Mouse (Mus musculus): Measurements from ENCODE around the gene Rab11b. TPM values are rescaled to one million over a fixed set of nuclear protein-coding genes. Genes with fewer than 3 reads are reported as not detected.

The Rab11b gene
- polyA plus RNA-seq, 1 experiment from 2014 or later, result 469 TPM

GRCm38 (mm10) chr17:33729215-33729614 is 31.1 kb downstream of the Rab11b start:
- no peaks in the 10 kb centered on the region for H3K4me1 ChIP-seq (replicated peaks; ENCODE audit: control insufficient read depth, insufficient read depth, low read length)
- H3K4me3 ChIP-seq (replicated peaks; ENCODE audit: low read length), result no peak overlapping the region
- H3K4me2 ChIP-seq (ENCODE audit: low read length), result no peak overlapping the region
- H3K9me3 ChIP-seq (ENCODE audit: control insufficient read depth, low read length), result no peaks in the 10 kb centered on the region
- WGBS, result 63% methylated on average over 2 of the region's 2 CpGs
- no peak for ATAC-seq
- H3K27ac ChIP-seq (ENCODE audit: low read length), result no peak overlapping the region
- no peaks in the 10 kb centered on the region for H3K36me3 ChIP-seq (ENCODE audit: control insufficient read depth, insufficient read depth)
- H3K27me3 ChIP-seq (replicated peaks; ENCODE audit: control insufficient read depth, insufficient read depth, low read length), result no peaks in the 10 kb centered on the region
- no peak overlapping the region for H3K9ac ChIP-seq (replicated peaks; ENCODE audit: low read depth, low read length)

DNA sequence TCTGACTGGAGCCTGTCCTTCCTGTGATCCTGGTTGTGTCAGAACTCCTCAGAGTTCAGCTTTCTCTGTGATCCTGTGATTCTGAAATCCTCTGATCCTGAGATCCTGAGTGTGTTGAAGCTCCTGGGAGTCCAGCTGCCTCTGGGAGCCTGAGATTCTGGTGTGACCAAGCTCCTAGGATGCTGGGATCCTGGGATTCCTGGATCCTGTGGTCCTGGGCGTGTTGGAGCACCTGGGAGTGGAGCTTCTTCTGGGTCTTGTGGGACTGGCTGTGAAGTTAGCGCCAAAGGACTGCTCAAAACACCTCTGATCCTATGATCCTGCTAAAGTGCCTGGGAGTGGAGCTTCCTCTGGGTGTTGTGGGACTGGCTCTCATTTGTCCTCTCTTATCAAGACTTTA is 31.9 kb downstream of the Rab11b start:
- no peak for ATAC-seq
- H3K27me3 ChIP-seq (replicated peaks; ENCODE audit: control insufficient read depth, insufficient read depth, low read length), result no peaks in the 10 kb centered on the region
- WGBS, result 69% methylated on average over 2 of the region's 2 CpGs
- no peaks in the 10 kb centered on the region for H3K36me3 ChIP-seq (ENCODE audit: control insufficient read depth, insufficient read depth)
- H3K4me2 ChIP-seq (ENCODE audit: low read length), result no peak overlapping the region
- H3K4me3 ChIP-seq (replicated peaks; ENCODE audit: low read length), result no peak overlapping the region
- no peak overlapping the region for H3K27ac ChIP-seq (ENCODE audit: low read length)
- no peak overlapping the region for H3K9ac ChIP-seq (replicated peaks; ENCODE audit: low read depth, low read length)
- no peaks in the 10 kb centered on the region for H3K9me3 ChIP-seq (ENCODE audit: control insufficient read depth, low read length)
- H3K4me1 ChIP-seq (replicated peaks; ENCODE audit: control insufficient read depth, insufficient read depth, low read length), result no peaks in the 10 kb centered on the region

DNA sequence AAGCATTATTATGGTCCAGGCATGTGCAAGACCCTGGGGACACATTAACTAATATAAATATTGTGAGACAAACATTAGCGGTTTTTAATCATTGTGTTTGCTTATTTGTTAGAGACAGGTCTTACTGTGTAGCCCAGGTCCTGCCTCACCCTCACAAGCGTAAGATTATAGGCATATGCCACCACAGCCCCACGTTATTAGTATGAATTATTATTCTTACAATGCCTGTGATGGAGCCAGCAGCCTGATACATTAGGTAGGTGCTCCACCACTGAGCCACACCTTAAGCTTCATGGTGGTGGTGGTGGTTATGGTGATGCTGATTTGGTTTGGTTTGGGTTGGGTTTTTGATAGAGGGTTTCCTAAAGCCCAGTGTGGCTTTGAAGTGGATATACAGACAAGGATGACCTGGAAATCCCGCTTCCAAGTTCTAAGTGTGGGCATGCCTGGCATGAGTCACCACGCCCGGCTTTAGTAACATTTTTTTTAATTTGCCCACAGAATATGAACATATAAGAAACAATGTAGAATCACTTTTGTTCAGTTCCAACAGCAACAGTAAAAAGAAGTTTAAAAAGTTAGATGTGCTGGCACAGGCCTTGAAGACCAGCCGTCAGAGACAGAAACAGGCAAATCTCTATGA is 40.5 kb downstream of the Rab11b start:
- Histone ChIP-seq H3K27me3 (replicated peaks; ENCODE audit: control insufficient read depth, insufficient read depth, low read length) (no peaks in the 10 kb centered on the region), H3K27ac (ENCODE audit: low read length) (no peak overlapping the region), H3K4me1 (replicated peaks; ENCODE audit: control insufficient read depth, insufficient read depth, low read length) (peaks cover 4% of the 10 kb centered on the region), H3K9me3 (ENCODE audit: control insufficient read depth, low read length) (no peaks in the 10 kb centered on the region), H3K36me3 (ENCODE audit: control insufficient read depth, insufficient read depth) (no peaks in the 10 kb centered on the region), H3K9ac (replicated peaks; ENCODE audit: low read depth, low read length) (no peak overlapping the region), H3K4me2 (ENCODE audit: low read length) (no peak overlapping the region), H3K4me3 (replicated peaks; ENCODE audit: low read length) (no peak overlapping the region)
- ATAC-seq, result no peak
- 93% methylated on average over 7 of the region's 7 CpGs for WGBS

GRCm38 (mm10) chr17:33718944-33719725 is 41.2 kb downstream of the Rab11b start:
- peaks cover 4% of the 10 kb centered on the region for H3K4me1 ChIP-seq (replicated peaks; ENCODE audit: control insufficient read depth, insufficient read depth, low read length)
- no peaks in the 10 kb centered on the region for H3K9me3 ChIP-seq (ENCODE audit: control insufficient read depth, low read length)
- peak overlapping the region; percentile 84 for H3K4me2 ChIP-seq (ENCODE audit: low read length)
- no peak overlapping the region for H3K9ac ChIP-seq (replicated peaks; ENCODE audit: low read depth, low read length)
- H3K27me3 ChIP-seq (replicated peaks; ENCODE audit: control insufficient read depth, insufficient read depth, low read length), result no peaks in the 10 kb centered on the region
- H3K36me3 ChIP-seq (ENCODE audit: control insufficient read depth, insufficient read depth), result no peaks in the 10 kb centered on the region
- 45% methylated on average over 10 of the region's 10 CpGs for WGBS
- peak overlapping the region; percentile 89 for H3K4me3 ChIP-seq (replicated peaks; ENCODE audit: low read length)
- peak; percentile 13; the same call in 1 of the 2 replicates for ATAC-seq
- H3K27ac ChIP-seq (ENCODE audit: low read length), result no peak overlapping the region

GRCm38 (mm10) chr17:33718384-33718881 is 41.9 kb downstream of the Rab11b start, which contains the start of gene March2:
Gene March2 (minus strand): TSS chr17:33718670.
- Histone ChIP-seq H3K36me3 (ENCODE audit: control insufficient read depth, insufficient read depth) (no peaks in the 10 kb centered on the region), H3K27me3 (replicated peaks; ENCODE audit: control insufficient read depth, insufficient read depth, low read length) (no peaks in the 10 kb centered on the region), H3K9me3 (ENCODE audit: control insufficient read depth, low read length) (no peaks in the 10 kb centered on the region), H3K4me2 (ENCODE audit: low read length) (peak within 1 kb of the TSS; percentile 84), H3K9ac (replicated peaks; ENCODE audit: low read depth, low read length) (peak within 1 kb of the TSS; percentile 80), H3K4me3 (replicated peaks; ENCODE audit: low read length) (peak within 1 kb of the TSS; percentile 89), H3K27ac (ENCODE audit: low read length) (no peak within 1 kb of the TSS), H3K4me1 (replicated peaks; ENCODE audit: control insufficient read depth, insufficient read depth, low read length) (peaks cover 4% of the 10 kb centered on the region)
- ATAC-seq, result peak; percentile 100
- under 1% methylated on average over 45 of the region's 46 CpGs for WGBS

DNA sequence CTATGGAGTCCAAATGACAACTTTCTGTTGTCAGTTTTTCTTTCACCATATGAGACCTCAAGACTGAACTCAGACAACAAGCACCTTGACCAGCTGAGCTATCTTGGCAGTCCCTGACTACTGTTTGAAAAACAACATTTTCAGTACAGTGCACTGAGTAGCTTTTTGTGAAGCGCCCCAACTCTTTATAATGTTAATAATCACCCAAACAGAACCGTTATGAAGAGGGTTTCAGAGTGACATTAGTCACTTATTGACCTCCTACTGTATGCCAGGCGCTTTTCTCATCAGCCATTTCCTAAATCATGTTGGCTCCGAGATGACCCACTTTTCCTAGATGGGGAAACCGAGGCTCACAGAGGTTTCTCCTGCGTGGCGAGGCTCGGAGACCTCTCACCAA is 42.3 kb downstream of the Rab11b start:
- peaks cover 4% of the 10 kb centered on the region for H3K4me1 ChIP-seq (replicated peaks; ENCODE audit: control insufficient read depth, insufficient read depth, low read length)
- no peak overlapping the region for H3K27ac ChIP-seq (ENCODE audit: low read length)
- peak overlapping the region; percentile 89 for H3K4me3 ChIP-seq (replicated peaks; ENCODE audit: low read length)
- H3K9me3 ChIP-seq (ENCODE audit: control insufficient read depth, low read length), result no peaks in the 10 kb centered on the region
- H3K36me3 ChIP-seq (ENCODE audit: control insufficient read depth, insufficient read depth), result no peaks in the 10 kb centered on the region
- peak overlapping the region; percentile 84 for H3K4me2 ChIP-seq (ENCODE audit: low read length)
- no peak for ATAC-seq
- H3K9ac ChIP-seq (replicated peaks; ENCODE audit: low read depth, low read length), result peak overlapping the region; percentile 80
- no peaks in the 10 kb centered on the region for H3K27me3 ChIP-seq (replicated peaks; ENCODE audit: control insufficient read depth, insufficient read depth, low read length)
- 8% methylated on average over 8 of the region's 8 CpGs for WGBS

DNA sequence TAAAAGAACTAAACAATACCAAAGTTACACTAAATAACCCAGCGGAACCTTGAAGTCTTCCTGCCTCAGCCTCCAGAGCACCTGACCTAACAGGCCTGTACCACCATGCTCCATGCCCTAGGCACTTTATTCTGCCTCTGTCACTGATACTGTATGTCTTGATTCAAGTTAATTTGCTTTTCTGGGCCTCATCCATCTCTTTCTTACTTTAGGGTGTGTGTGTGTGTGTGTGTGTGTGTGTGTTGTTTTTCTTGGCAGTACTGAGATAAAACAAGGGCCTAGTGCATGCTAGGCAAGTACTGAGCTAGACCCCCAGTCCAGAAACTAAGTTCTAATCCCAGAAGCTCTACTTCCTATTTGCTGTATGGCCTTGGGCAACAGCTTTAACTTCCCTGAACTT is 43.1 kb downstream of the Rab11b start:
- Histone ChIP-seq H3K27me3 (replicated peaks; ENCODE audit: control insufficient read depth, insufficient read depth, low read length) (no peaks in the 10 kb centered on the region), H3K9ac (replicated peaks; ENCODE audit: low read depth, low read length) (no peak overlapping the region)
- no peak for ATAC-seq

GRCm38 (mm10) chr17:33714779-33715178 is 45.6 kb downstream of the Rab11b start:
- Histone ChIP-seq H3K4me1 (replicated peaks; ENCODE audit: control insufficient read depth, insufficient read depth, low read length) (peaks cover 4% of the 10 kb centered on the region), H3K27ac (ENCODE audit: low read length) (no peak overlapping the region), H3K27me3 (replicated peaks; ENCODE audit: control insufficient read depth, insufficient read depth, low read length) (no peaks in the 10 kb centered on the region), H3K36me3 (ENCODE audit: control insufficient read depth, insufficient read depth) (no peaks in the 10 kb centered on the region), H3K9ac (replicated peaks; ENCODE audit: low read depth, low read length) (no peak overlapping the region), H3K4me3 (replicated peaks; ENCODE audit: low read length) (no peak overlapping the region), H3K9me3 (ENCODE audit: control insufficient read depth, low read length) (no peaks in the 10 kb centered on the region), H3K4me2 (ENCODE audit: low read length) (no peak overlapping the region)
- no peak for ATAC-seq
- 96% methylated on average over 1 of the region's 1 CpGs for WGBS

More for the DNA sequence above, 43.1 kb downstream of the Rab11b start:
- no peak overlapping the region for H3K4me2 ChIP-seq (ENCODE audit: low read length)
- 96% methylated on average over 1 of the region's 1 CpGs for WGBS
- H3K4me3 ChIP-seq (replicated peaks; ENCODE audit: low read length), result no peak overlapping the region
- H3K27ac ChIP-seq (ENCODE audit: low read length), result no peak overlapping the region
- no peaks in the 10 kb centered on the region for H3K9me3 ChIP-seq (ENCODE audit: control insufficient read depth, low read length)
- H3K36me3 ChIP-seq (ENCODE audit: control insufficient read depth, insufficient read depth), result no peaks in the 10 kb centered on the region
- peaks cover 4% of the 10 kb centered on the region for H3K4me1 ChIP-seq (replicated peaks; ENCODE audit: control insufficient read depth, insufficient read depth, low read length)

DNA sequence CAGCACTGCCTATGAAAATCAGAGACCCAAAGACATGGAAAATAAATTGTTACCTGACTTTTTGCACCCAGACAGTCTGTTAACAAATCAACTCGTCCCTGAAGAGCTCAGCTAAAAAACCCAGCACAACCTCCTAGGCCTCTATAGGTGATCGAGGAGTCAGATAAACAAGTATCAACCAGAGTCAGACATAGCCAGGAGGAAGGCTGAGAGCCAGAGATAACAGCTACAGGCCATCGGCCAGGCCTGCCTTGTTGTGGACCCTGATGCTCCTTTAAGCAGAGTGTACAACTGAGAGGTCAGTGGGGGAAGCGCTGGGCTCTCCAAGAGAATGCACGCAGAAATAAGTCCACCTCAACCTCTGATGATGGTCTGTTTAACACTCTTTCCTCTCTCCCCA is 47.1 kb downstream of the Rab11b start:
- ATAC-seq, result no peak
- no peak overlapping the region for H3K27ac ChIP-seq (ENCODE audit: low read length)
- H3K36me3 ChIP-seq (ENCODE audit: control insufficient read depth, insufficient read depth), result peaks cover 4% of the 10 kb centered on the region; the same call in 1 of the 2 replicates
- no peaks in the 10 kb centered on the region for H3K9me3 ChIP-seq (ENCODE audit: control insufficient read depth, low read length)
- H3K4me3 ChIP-seq (replicated peaks; ENCODE audit: low read length), result no peak overlapping the region
- no peak overlapping the region for H3K9ac ChIP-seq (replicated peaks; ENCODE audit: low read depth, low read length)
- H3K4me1 ChIP-seq (replicated peaks; ENCODE audit: control insufficient read depth, insufficient read depth, low read length), result peaks cover 4% of the 10 kb centered on the region
- no peaks in the 10 kb centered on the region for H3K27me3 ChIP-seq (replicated peaks; ENCODE audit: control insufficient read depth, insufficient read depth, low read length)
- WGBS, result 90% methylated on average over 5 of the region's 5 CpGs
- no peak overlapping the region for H3K4me2 ChIP-seq (ENCODE audit: low read length)
